Mouse (Mus musculus) small intestine, adult 2 months (tissue): ENCODE measurements around the gene Cyp51.

Source experiments
- CTCF ChIP-seq: fragments of 200-500 bp; IDR thresholded peaks from 2 replicates; pipeline ENCODE4 v1.5.1; 2012; ENCODE audit warnings: low read depth, mild to moderate bottlenecking, control low read depth, inconsistent platforms, low read length, moderate library complexity, mixed read lengths; ENCODE audit not compliant: insufficient replicate concordance, insufficient read length; ENCODE audit errors: extremely low read depth
- POLR2A ChIP-seq: fragments of 200-500 bp; IDR thresholded peaks from 2 replicates; pipeline ENCODE4 v1.6.1; 2012; ENCODE audit warnings: low read depth, mild to moderate bottlenecking, control low read depth, inconsistent platforms, low read length, moderate library complexity

- TF ChIP-seq CTCF (no peak), POLR2A (no peak)
Observed at GRCm38 (mm10) chr5:4060313-4060712, 44.2 kb downstream of the Cyp51 start.
